Mouse (Mus musculus): ENCODE data around the gene Cit. TPM values are rescaled to one million over a fixed set of nuclear protein-coding genes. Genes with fewer than 3 reads are reported as not detected.

The Cit gene
- total RNA-seq, 2 experiments from 2014 or later = 4.2 to 8.0 TPM

- peak; percentile 77 to 79 for DNase-seq
Observed at GRCm38 (mm10) chr5:115909106-115909505, 64.0 kb downstream of the Cit start.

- no peak for DNase-seq
Observed at GRCm38 (mm10) chr5:115910491-115910890, 65.4 kb downstream of the Cit start.

GRCm38 (mm10) chr5:115915481-115915880 lies 70.4 kb downstream of the Cit start:
- peak; percentile 76 to 80 for DNase-seq

- DNase-seq = no peak
Observed at GRCm38 (mm10) chr5:115917960-115918359, 72.9 kb downstream of the Cit start.

GRCm38 (mm10) chr5:115918597-115919351 lies 73.7 kb downstream of the Cit start:
- no peak for DNase-seq

- no peak for DNase-seq
Observed at GRCm38 (mm10) chr5:115921990-115922389, 76.9 kb downstream of the Cit start.

GRCm38 (mm10) chr5:115924946-115925345 lies 79.9 kb downstream of the Cit start:
- DNase-seq = peak; percentile 50 to 53

- DNase-seq = peak; percentile 80 to 85
Observed at GRCm38 (mm10) chr5:115928786-115929507, 83.9 kb downstream of the Cit start.

- no peak for DNase-seq
Observed at GRCm38 (mm10) chr5:115932325-115932724, 87.2 kb downstream of the Cit start.

- no peak for DNase-seq
Observed at GRCm38 (mm10) chr5:115936851-115937250, 91.8 kb downstream of the Cit start.

- peak; percentile 58 to 63 for DNase-seq
Observed at GRCm38 (mm10) chr5:115937566-115937965, 92.5 kb downstream of the Cit start.

- no peak for DNase-seq
Observed at GRCm38 (mm10) chr5:115938999-115939398, 93.9 kb downstream of the Cit start.

- DNase-seq = no peak
Observed at GRCm38 (mm10) chr5:115942389-115942788, 97.3 kb downstream of the Cit start.

- no peak for DNase-seq
Observed at GRCm38 (mm10) chr5:115944791-115945490, 99.9 kb downstream of the Cit start.

GRCm38 (mm10) chr5:115947622-115948353 lies 102.7 kb downstream of the Cit start:
- DNase-seq = no peak

- DNase-seq = no peak
Observed at GRCm38 (mm10) chr5:115950936-115951335, 105.9 kb downstream of the Cit start.

- DNase-seq = peak in 1 of 2 experiments; percentile 33
Observed at GRCm38 (mm10) chr5:115953173-115953572, 108.1 kb downstream of the Cit start.

- DNase-seq = peak; percentile 45 to 53
Observed at GRCm38 (mm10) chr5:115954084-115954483, 109.0 kb downstream of the Cit start.

- peak; percentile 82 to 91 for DNase-seq
Observed at GRCm38 (mm10) chr5:115954549-115954948, 109.5 kb downstream of the Cit start.

GRCm38 (mm10) chr5:115955131-115955530 lies 110.1 kb downstream of the Cit start:
- peak; percentile 58 to 66 for DNase-seq

GRCm38 (mm10) chr5:115956048-115956447 lies 111.0 kb downstream of the Cit start:
- no peak for DNase-seq

- no peak for DNase-seq
Observed at GRCm38 (mm10) chr5:115957177-115957576, 112.1 kb downstream of the Cit start.

All from adrenal gland, postnatal 36 days (tissue).